Mouse (Mus musculus) T-helper 17 cell (primary cell): ENCODE measurements at regions not wholly inside any gene's neighbourhood (a gene's known extent, or its start where the extent isn't known, plus 50 kb on each side); places are given as distances from the start of the nearest gene placed in this dataset.

Experiments used
- in situ Hi-C, 2 experiments: fragments of 300-600 bp; cut with MboI, MseI; formaldehyde crosslinking; loops; 1 replicate in 1 of 2; 2 replicates in 1 of 2; pipeline ENCODE4 v1.15.1; 2025; ENCODE audit warnings: high pct_unique_total_duplicates in 2 of 2

DNA sequence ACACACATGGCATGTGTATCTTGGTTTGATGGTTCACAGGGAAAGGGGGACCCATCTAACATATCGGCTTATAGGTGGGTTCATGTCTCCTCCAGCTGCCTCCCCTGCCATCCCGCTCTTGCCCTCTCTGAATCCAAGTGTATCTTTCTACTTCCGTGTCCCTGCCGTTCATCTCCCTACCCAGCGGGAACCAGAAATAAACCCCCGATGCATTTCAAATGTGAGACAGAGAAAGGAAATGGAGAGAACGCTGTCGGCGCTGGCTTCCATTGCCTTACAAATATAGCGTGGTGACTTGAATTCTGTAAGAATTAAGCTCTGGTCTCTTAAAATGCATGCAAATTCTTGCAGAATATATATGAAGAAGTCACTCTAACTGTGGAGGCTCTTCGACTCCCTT, 379.2 kb downstream of the Vrk1 start:
- in situ Hi-C loops = no loop called here

DNA sequence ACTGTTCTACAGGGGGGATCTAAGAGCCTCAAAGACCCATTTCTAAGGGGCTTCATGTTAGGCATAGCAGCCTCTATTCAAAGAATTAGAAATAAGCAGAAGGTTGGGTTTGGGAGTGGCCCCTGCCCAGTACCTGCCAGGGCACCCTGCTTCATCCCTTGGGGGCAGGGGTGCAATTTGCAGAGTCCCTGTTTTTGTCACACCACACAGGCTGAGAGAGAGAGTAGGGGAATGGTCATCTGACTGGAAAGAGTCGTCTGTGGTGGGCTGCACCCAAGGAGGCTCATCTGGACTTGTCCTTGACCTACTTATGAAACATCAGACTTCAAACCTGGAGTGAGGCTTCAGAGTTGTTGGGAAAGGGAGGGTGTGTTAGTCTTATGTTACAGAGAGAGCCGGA, 382.3 kb downstream of the Vrk1 start:
- in situ Hi-C loops = loop anchor here in 1 of 2 experiments (10.0 kb wide), 1 partner anchor 1652 kb away; no protein-coding TSS in a partner anchor

- in situ Hi-C loops = loop anchor here in 1 of 2 experiments (10.0 kb wide), 1 partner anchor 1646 kb away; no protein-coding TSS in a partner anchor
These were observed 389.1 kb downstream of the Vrk1 start for GRCm38 (mm10) chr12:106399085-106399484.

GRCm38 (mm10) chr12:106411075-106411474, 401.0 kb downstream of the Vrk1 start:
- in situ Hi-C loops = no loop called here

DNA sequence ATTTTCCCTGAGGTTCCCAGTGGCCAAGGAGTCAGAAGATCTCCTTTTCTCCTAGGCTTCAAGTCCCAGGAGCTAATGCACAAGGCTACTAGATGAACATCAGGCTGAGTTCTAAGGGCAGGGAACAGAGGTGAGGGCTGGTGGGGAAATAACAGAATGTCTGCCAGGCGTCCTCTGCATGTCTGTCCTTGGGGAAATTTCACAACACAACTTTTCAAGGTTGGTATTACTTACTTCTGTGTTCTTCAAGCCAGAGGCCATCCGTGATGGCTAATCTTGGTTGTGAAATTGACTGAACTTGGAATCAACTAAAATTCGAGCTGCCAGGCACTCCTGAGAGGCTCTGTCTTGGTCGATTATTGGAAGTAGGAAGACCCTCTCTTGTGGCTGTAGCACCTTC, 416.6 kb downstream of the Vrk1 start:
- in situ Hi-C loops = no loop called here

DNA sequence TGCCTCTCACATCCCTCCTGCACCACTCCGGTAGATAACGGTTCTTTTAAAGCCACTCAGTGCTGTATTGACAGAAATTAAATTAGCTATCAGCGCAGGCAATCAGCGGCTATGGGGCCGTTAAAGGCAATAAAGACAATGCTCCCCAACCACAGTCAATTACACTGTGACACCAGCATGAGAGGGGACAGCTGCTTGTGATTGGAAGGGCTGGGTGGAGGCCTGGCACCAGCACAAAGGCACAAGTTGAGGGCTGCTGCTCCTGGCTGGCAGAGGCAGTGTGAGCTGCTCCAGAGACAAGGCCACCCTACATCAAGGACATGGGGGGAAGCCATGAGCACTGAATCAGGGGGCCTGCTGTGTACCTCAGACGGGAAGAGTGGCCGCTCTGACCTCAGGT, 420.0 kb downstream of the Vrk1 start:
- in situ Hi-C loops = no loop called here

DNA sequence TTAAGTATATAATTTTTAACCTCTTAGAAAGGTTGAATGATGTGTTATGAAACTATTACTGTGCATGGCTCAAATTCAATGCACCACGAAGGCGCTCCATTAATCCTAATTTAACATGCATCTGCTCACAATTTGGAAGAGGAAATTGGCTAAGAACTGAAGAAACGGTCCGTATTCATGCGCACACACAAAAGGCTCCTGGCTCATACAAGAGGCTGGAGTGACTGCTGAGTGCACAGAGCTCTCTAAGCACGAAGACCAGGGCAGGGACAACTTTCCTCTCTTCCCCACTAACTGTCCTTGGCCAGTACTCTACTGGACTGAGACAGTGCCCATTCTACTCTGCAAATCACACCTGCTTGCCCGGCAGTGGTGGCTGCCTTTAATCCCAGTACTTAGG, 435.1 kb downstream of the Vrk1 start:
- in situ Hi-C loops = no loop called here

GRCm38 (mm10) chr12:106445976-106446375, 435.9 kb downstream of the Vrk1 start:
- in situ Hi-C loops = no loop called here

DNA sequence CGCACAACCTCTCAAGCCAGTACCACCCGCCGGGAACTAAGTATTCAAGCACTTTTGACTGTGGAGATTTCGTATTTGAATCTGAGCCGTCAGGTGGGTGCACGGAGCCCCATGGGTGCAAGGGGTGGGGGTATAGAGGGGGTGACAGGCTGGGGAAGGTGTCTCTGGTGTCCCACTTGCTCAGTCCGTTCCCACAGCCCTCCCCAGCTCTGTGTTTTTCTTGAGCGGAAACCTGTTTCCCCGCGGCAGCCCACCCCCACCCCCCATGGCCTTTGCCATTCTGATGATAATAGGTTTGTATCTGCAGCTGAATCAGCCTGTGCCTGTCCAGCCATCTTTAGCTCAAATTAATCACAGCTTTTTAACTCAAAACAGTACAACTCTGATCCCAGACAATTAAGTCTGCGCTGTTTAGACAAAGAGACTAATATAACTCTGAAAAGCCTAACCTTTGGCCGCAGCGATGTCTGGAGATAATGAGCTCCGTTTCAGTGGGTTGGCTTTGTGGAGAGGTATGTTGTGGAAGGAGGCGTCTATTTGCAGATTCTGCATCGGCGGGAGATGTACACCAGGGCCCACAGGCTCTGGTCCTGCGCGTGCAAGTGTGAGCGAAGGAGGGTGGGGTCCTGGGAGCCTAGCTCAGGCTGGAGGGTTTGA, 437.0 kb downstream of the Vrk1 start:
- in situ Hi-C loops = no loop called here

GRCm38 (mm10) chr12:106448551-106448950, 438.5 kb downstream of the Vrk1 start:
- in situ Hi-C loops = no loop called here

- in situ Hi-C loops = no loop called here
These were observed 443.5 kb downstream of the Vrk1 start for GRCm38 (mm10) chr12:106453491-106453890.

- in situ Hi-C loops = no loop called here
These were observed 448.2 kb downstream of the Vrk1 start for GRCm38 (mm10) chr12:106458215-106458614.

GRCm38 (mm10) chr12:106460650-106461049, 450.6 kb downstream of the Vrk1 start:
- in situ Hi-C loops = no loop called here

GRCm38 (mm10) chr12:106462281-106462680, 452.3 kb downstream of the Vrk1 start:
- in situ Hi-C loops = no loop called here

- in situ Hi-C loops = no loop called here
These were observed 454.7 kb downstream of the Vrk1 start for GRCm38 (mm10) chr12:106464701-106465100.

DNA sequence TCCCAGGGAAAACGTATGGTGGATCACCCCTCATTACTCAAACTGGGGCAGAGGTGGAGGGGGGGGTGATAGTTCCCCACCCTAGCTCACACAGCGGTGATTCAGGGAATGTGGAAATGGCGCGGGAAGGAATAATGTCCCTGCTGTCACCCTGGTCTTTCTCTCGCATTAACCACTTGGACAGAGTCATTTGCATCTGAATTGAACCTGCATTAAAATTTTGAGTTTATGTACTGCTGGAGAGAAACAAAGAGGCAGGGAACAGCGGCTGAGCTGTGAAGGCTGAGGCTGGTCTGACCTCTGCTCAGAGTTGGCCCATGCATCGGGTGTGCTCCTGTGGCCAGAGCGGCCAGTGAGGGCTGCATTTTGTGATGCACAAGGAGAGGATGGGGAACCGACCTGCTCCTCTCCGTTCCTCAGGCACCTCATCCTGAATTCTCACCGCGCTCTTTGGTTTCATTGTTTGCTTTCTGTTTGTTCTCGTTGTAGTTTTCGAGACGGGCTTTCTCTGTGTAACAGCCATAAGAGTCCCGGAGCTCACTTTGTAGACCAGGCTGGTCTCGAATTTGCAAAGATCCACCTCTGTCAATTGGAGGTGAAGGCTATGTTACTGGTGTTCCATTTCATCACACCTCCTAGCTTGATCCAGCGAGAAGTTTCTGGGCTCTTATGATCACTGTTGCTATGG, 458.3 kb downstream of the Vrk1 start:
- in situ Hi-C loops = no loop called here

DNA sequence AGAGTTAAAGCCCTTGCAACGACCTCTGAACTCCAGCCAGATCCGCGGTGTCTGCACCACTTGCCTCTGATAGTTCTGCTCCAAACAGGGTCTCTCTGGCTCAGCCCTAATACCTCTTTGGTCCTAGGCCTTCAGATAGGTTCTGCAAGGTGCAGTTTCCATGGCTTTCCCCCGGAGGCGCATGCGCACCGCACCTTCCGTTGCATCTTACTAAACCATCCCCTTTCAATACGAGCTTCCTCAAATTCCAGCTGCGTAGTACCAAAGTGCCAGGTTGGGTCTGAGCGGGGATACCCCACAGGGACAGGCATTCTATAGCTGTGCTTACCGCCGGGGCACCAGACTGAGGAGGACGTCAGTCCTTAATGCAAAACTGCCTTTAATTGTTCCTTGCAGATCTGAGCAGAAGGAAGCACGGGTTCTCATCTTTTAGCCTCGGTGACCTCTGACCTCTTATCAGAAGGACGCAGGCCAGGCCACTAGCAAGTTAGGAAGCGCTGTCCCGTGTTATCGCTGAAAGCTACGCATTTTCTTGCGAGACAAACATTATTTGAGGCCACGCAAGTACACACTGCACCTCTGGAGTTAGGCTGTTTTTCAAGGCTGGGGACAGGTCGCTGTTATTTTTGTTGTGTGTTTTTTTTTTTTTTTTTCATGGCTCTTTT, 464.6 kb downstream of the Vrk1 start:
- in situ Hi-C loops = no loop called here

DNA sequence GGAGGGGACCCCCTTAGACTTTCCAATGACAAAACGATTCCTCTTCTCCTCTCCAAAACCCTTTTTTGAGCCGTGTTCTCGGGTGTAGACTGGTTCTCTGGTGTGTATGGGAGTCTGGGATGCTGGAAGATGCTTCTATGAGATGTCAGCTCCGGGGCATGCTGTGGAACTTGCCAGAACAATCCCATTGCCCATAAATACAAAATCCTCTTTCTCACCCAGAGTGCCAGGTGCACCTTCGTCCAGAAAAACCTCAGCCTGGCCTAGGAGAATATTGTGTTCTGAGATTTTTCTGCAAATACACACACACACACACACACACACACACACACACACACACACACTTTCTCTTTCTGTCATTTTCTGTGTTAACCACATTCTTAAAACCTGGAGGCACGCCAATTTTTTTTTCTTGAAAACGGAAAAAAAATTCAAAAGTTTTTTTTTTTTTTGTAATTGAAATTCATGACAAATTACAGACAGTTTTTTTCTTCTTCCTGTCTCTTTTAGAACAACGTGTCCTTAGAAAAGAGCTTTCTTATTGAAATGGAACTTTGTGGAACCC, 465.5 kb downstream of the Vrk1 start:
- in situ Hi-C loops = no loop called here

- in situ Hi-C loops = no loop called here
These were observed 467.1 kb downstream of the Vrk1 start for GRCm38 (mm10) chr12:106477040-106477665.

GRCm38 (mm10) chr12:106477731-106478130, 467.7 kb downstream of the Vrk1 start:
- in situ Hi-C loops = no loop called here

- in situ Hi-C loops = no loop called here
These were observed 468.4 kb downstream of the Vrk1 start for GRCm38 (mm10) chr12:106478381-106478781.
